Mouse (Mus musculus): ENCODE measurements at regions not wholly inside any gene's neighbourhood (a gene's known extent, or its start where the extent isn't known, plus 50 kb on each side); places are given as distances from the start of the nearest gene placed in this dataset.

GRCm38 (mm10) chr7:63811816-63812215 lies 104.8 kb upstream of the E030018B13Rik start:
- Histone ChIP-seq H3K27ac (replicated peaks) (no peak overlapping the region), H3K4me2 (no peak overlapping the region), H3K4me3 (no peak overlapping the region), H3K9ac (no peak overlapping the region), H3K36me3 (no peaks in the 10 kb centered on the region), H3K9me3 (no peaks in the 10 kb centered on the region), H3K4me1 (peaks cover 10% of the 10 kb centered on the region; the same call in 1 of the 2 replicates), H3K27me3 (replicated peaks) (no peaks in the 10 kb centered on the region)
- ATAC-seq (ENCODE audit: extremely low read depth, insufficient number of reproducible peaks, low FRiP score, low TSS enrichment) = no peak
- WGBS = 78% methylated on average over 4 of the region's 4 CpGs

GRCm38 (mm10) chr7:63815531-63815930 lies 101.1 kb upstream of the E030018B13Rik start:
- H3K9ac ChIP-seq = no peak overlapping the region
- H3K4me2 ChIP-seq = no peak overlapping the region
- 89% methylated on average over 9 of the region's 9 CpGs for WGBS
- no peak overlapping the region for H3K27ac ChIP-seq (replicated peaks)
- no peaks in the 10 kb centered on the region for H3K9me3 ChIP-seq
- ATAC-seq (ENCODE audit: extremely low read depth, insufficient number of reproducible peaks, low FRiP score, low TSS enrichment) = no peak
- H3K36me3 ChIP-seq = no peaks in the 10 kb centered on the region
- peaks cover 10% of the 10 kb centered on the region; the same call in 1 of the 2 replicates for H3K4me1 ChIP-seq
- H3K4me3 ChIP-seq = no peak overlapping the region
- H3K27me3 ChIP-seq (replicated peaks) = no peaks in the 10 kb centered on the region

GRCm38 (mm10) chr7:63816056-63816941 lies 100.4 kb upstream of the E030018B13Rik start:
- Histone ChIP-seq H3K4me1 (peaks cover 10% of the 10 kb centered on the region; the same call in 1 of the 2 replicates), H3K9me3 (no peaks in the 10 kb centered on the region), H3K4me3 (no peak overlapping the region), H3K27me3 (replicated peaks) (no peaks in the 10 kb centered on the region), H3K9ac (no peak overlapping the region), H3K36me3 (no peaks in the 10 kb centered on the region), H3K4me2 (no peak overlapping the region), H3K27ac (replicated peaks) (peak overlapping the region; percentile 63)
- no peak for ATAC-seq (ENCODE audit: extremely low read depth, insufficient number of reproducible peaks, low FRiP score, low TSS enrichment)
- WGBS = 57% methylated on average over 10 of the region's 10 CpGs

GRCm38 (mm10) chr7:63817476-63817875 lies 99.2 kb upstream of the E030018B13Rik start:
- H3K4me1 ChIP-seq = peaks cover 10% of the 10 kb centered on the region; the same call in 1 of the 2 replicates
- no peak for ATAC-seq (ENCODE audit: extremely low read depth, insufficient number of reproducible peaks, low FRiP score, low TSS enrichment)
- H3K36me3 ChIP-seq = no peaks in the 10 kb centered on the region
- no peak overlapping the region for H3K4me2 ChIP-seq
- H3K27me3 ChIP-seq (replicated peaks) = no peaks in the 10 kb centered on the region
- no peak overlapping the region for H3K9ac ChIP-seq
- 68% methylated on average over 1 of the region's 1 CpGs for WGBS
- no peak overlapping the region for H3K27ac ChIP-seq (replicated peaks)
- no peaks in the 10 kb centered on the region for H3K9me3 ChIP-seq
- H3K4me3 ChIP-seq = no peak overlapping the region

- Histone ChIP-seq H3K27me3 (replicated peaks) (no peaks in the 10 kb centered on the region), H3K4me1 (peaks cover 10% of the 10 kb centered on the region; the same call in 1 of the 2 replicates), H3K9me3 (no peaks in the 10 kb centered on the region), H3K9ac (no peak overlapping the region), H3K4me3 (no peak overlapping the region), H3K27ac (replicated peaks) (no peak overlapping the region), H3K4me2 (no peak overlapping the region), H3K36me3 (no peaks in the 10 kb centered on the region)
- 72% methylated on average over 3 of the region's 3 CpGs for WGBS
- ATAC-seq (ENCODE audit: extremely low read depth, insufficient number of reproducible peaks, low FRiP score, low TSS enrichment) = no peak
Observed at GRCm38 (mm10) chr7:63818105-63818504, 98.6 kb upstream of the E030018B13Rik start.

GRCm38 (mm10) chr7:63820286-63820685 lies 96.4 kb upstream of the E030018B13Rik start:
- 83% methylated on average over 1 of the region's 1 CpGs for WGBS
- H3K9ac ChIP-seq = no peak overlapping the region
- no peak overlapping the region for H3K27ac ChIP-seq (replicated peaks)
- no peak for ATAC-seq (ENCODE audit: extremely low read depth, insufficient number of reproducible peaks, low FRiP score, low TSS enrichment)
- H3K36me3 ChIP-seq = no peaks in the 10 kb centered on the region
- no peaks in the 10 kb centered on the region for H3K27me3 ChIP-seq (replicated peaks)
- H3K4me3 ChIP-seq = no peak overlapping the region
- no peaks in the 10 kb centered on the region for H3K9me3 ChIP-seq
- no peak overlapping the region for H3K4me2 ChIP-seq
- H3K4me1 ChIP-seq = peaks cover 10% of the 10 kb centered on the region; the same call in 1 of the 2 replicates

GRCm38 (mm10) chr7:63822001-63822400 lies 94.7 kb upstream of the E030018B13Rik start:
- no peak overlapping the region for H3K27ac ChIP-seq (replicated peaks)
- H3K27me3 ChIP-seq (replicated peaks) = no peaks in the 10 kb centered on the region
- no peak overlapping the region for H3K4me3 ChIP-seq
- no peak overlapping the region for H3K4me2 ChIP-seq
- H3K4me1 ChIP-seq = no peaks in the 10 kb centered on the region
- H3K9ac ChIP-seq = no peak overlapping the region
- ATAC-seq (ENCODE audit: extremely low read depth, insufficient number of reproducible peaks, low FRiP score, low TSS enrichment) = no peak
- WGBS = 78% methylated on average over 2 of the region's 2 CpGs
- H3K36me3 ChIP-seq = no peaks in the 10 kb centered on the region
- no peaks in the 10 kb centered on the region for H3K9me3 ChIP-seq

GRCm38 (mm10) chr7:63824009-63824408 lies 92.6 kb upstream of the E030018B13Rik start:
- H3K4me2 ChIP-seq = no peak overlapping the region
- H3K9ac ChIP-seq = no peak overlapping the region
- no peak overlapping the region for H3K4me3 ChIP-seq
- H3K9me3 ChIP-seq = no peaks in the 10 kb centered on the region
- no peak for ATAC-seq (ENCODE audit: extremely low read depth, insufficient number of reproducible peaks, low FRiP score, low TSS enrichment)
- H3K36me3 ChIP-seq = no peaks in the 10 kb centered on the region
- no peaks in the 10 kb centered on the region for H3K27me3 ChIP-seq (replicated peaks)
- WGBS = 40% methylated on average over 7 of the region's 7 CpGs
- 0 out of 2 replicates have a peak overlapping the region, but pooled peaks have one; percentile 25 for H3K27ac ChIP-seq (replicated peaks)
- H3K4me1 ChIP-seq = no peaks in the 10 kb centered on the region

GRCm38 (mm10) chr7:63829362-63829920 lies 87.2 kb upstream of the E030018B13Rik start:
- H3K4me3 ChIP-seq = no peak overlapping the region
- H3K4me2 ChIP-seq = no peak overlapping the region
- no peaks in the 10 kb centered on the region for H3K9me3 ChIP-seq
- no peaks in the 10 kb centered on the region for H3K36me3 ChIP-seq
- WGBS = 67% methylated on average over 9 of the region's 9 CpGs
- H3K9ac ChIP-seq = no peak overlapping the region
- no peaks in the 10 kb centered on the region for H3K4me1 ChIP-seq
- H3K27me3 ChIP-seq (replicated peaks) = no peaks in the 10 kb centered on the region
- no peak overlapping the region for H3K27ac ChIP-seq (replicated peaks)
- no peak for ATAC-seq (ENCODE audit: extremely low read depth, insufficient number of reproducible peaks, low FRiP score, low TSS enrichment)

- Histone ChIP-seq H3K27me3 (replicated peaks) (no peaks in the 10 kb centered on the region), H3K9me3 (peaks cover 7% of the 10 kb centered on the region; the same call in 1 of the 2 replicates), H3K4me2 (no peak overlapping the region), H3K9ac (no peak overlapping the region), H3K36me3 (no peaks in the 10 kb centered on the region), H3K4me3 (no peak overlapping the region), H3K4me1 (no peaks in the 10 kb centered on the region), H3K27ac (replicated peaks) (no peak overlapping the region)
- ATAC-seq (ENCODE audit: extremely low read depth, insufficient number of reproducible peaks, low FRiP score, low TSS enrichment) = no peak
- 76% methylated on average over 6 of the region's 6 CpGs for WGBS
Observed at GRCm38 (mm10) chr7:63833676-63834075, 83.0 kb upstream of the E030018B13Rik start.

GRCm38 (mm10) chr7:63835958-63836357 lies 80.7 kb upstream of the E030018B13Rik start:
- no peak overlapping the region for H3K27ac ChIP-seq (replicated peaks)
- no peaks in the 10 kb centered on the region for H3K27me3 ChIP-seq (replicated peaks)
- H3K4me1 ChIP-seq = no peaks in the 10 kb centered on the region
- ATAC-seq (ENCODE audit: extremely low read depth, insufficient number of reproducible peaks, low FRiP score, low TSS enrichment) = no peak
- H3K9me3 ChIP-seq = peaks cover 7% of the 10 kb centered on the region; the same call in 1 of the 2 replicates
- H3K4me3 ChIP-seq = no peak overlapping the region
- H3K4me2 ChIP-seq = no peak overlapping the region
- no peak overlapping the region for H3K9ac ChIP-seq
- no peaks in the 10 kb centered on the region for H3K36me3 ChIP-seq

All from heart, embryonic 13.5 days (tissue).